Comparison of ENCODE assay signal across 21 mouse cellular contexts in the genomic region with DNA sequence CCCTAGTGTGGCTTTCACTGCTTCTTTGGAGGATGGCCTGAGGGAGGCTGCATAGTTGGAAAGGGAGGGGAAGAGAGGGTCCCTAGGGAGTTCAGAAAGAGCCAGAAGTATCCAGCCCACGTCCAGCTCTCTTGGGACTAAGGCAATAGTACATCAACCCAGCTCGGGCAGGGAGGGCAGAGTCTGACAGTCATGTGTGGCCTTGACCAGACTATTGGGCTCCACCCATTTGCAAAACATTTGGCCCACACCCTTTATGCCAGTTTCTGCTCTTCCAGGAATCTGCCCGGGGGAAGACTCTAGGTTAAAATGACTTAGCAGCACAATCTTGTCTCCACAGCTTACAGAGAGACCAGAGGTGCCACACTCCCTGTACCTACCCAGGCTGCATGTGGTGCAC. TPM values are rescaled to one million over a fixed set of nuclear protein-coding genes. Genes with fewer than 3 reads are reported as not detected.
DNase-seq lines count a peak whose midpoint lies in the region; ATAC-seq and TF ChIP-seq lines count a peak whose summit lies in the region.
"Had no signal": no experiment of that assay in that cellular context is flagged by ENCODE, and none has a peak within 500 bp of the region (broad histone marks: within the 10 kb centered on the region; RNA-seq: fewer than 3 reads in every experiment).

No protein-coding gene starts in this region.

- no peak overlapping the region for H3K4me3 ChIP-seq in intestine, embryonic 15.5 days (replicated peaks)
- H3K4me3 ChIP-seq in intestine, postnatal 0 days (ENCODE audit: low read depth, low read length): no peak overlapping the region
- no peak overlapping the region for H3K4me3 ChIP-seq in hindbrain, embryonic 10.5 days
- H3K4me3 ChIP-seq: forebrain, embryonic 13.5 days; heart, embryonic 10.5 days; hindbrain, embryonic 13.5 days; lung, embryonic 15.5 days had no signal

- H3K9ac ChIP-seq in intestine, embryonic 15.5 days: no peak overlapping the region
- H3K9ac ChIP-seq in intestine, postnatal 0 days (ENCODE audit: low read depth, low read length): no peak overlapping the region
- H3K9ac ChIP-seq: forebrain, embryonic 13.5 days; hindbrain, embryonic 13.5 days; lung, embryonic 15.5 days had no signal

- H3K9me3 ChIP-seq in intestine, embryonic 15.5 days: no peaks in the 10 kb centered on the region
- H3K9me3 ChIP-seq in intestine, postnatal 0 days (ENCODE audit: control insufficient read depth): no peaks in the 10 kb centered on the region
- H3K9me3 ChIP-seq in hindbrain, embryonic 10.5 days: no peaks in the 10 kb centered on the region
- H3K9me3 ChIP-seq: forebrain, embryonic 13.5 days; heart, embryonic 10.5 days; hindbrain, embryonic 13.5 days; lung, embryonic 15.5 days had no signal

- no peak for ATAC-seq in intestine, embryonic 15.5 days
- ATAC-seq in intestine, postnatal 0 days: no peak
- ATAC-seq: forebrain, embryonic 13.5 days; midbrain, embryonic 16.5 days had no signal

- H3K27ac ChIP-seq in intestine, embryonic 15.5 days: peak overlapping the region; percentile 29; the same call in 1 of the 2 replicates
- no peak overlapping the region for H3K27ac ChIP-seq in intestine, postnatal 0 days (ENCODE audit: low read depth, low read length)
- H3K27ac ChIP-seq in hindbrain, embryonic 10.5 days: no peak overlapping the region
- H3K27ac ChIP-seq: forebrain, embryonic 13.5 days; heart, embryonic 10.5 days; hindbrain, embryonic 13.5 days; lung, embryonic 15.5 days; stomach, postnatal 0 days had no signal

- H3K36me3 ChIP-seq in intestine, embryonic 15.5 days: no peaks in the 10 kb centered on the region
- H3K36me3 ChIP-seq in intestine, postnatal 0 days (ENCODE audit: control insufficient read depth, insufficient read depth): peaks cover 38% of the 10 kb centered on the region; the same call in 1 of the 2 replicates
- H3K36me3 ChIP-seq in hindbrain, embryonic 10.5 days: no peaks in the 10 kb centered on the region
- H3K36me3 ChIP-seq: hindbrain, embryonic 13.5 days; lung, embryonic 15.5 days had no signal

- 46% methylated on average over 3 of the region's 3 CpGs for WGBS in intestine, embryonic 15.5 days
- WGBS in intestine, postnatal 0 days: 28% methylated on average over 3 of the region's 3 CpGs
- WGBS in hindbrain, embryonic 10.5 days: 76% methylated on average over 3 of the region's 3 CpGs

- H3K27me3 ChIP-seq in intestine, embryonic 15.5 days (replicated peaks): no peaks in the 10 kb centered on the region
- no peaks in the 10 kb centered on the region for H3K27me3 ChIP-seq in intestine, postnatal 0 days (replicated peaks; ENCODE audit: control insufficient read depth, insufficient read depth, low read length)
- H3K27me3 ChIP-seq in hindbrain, embryonic 10.5 days (ENCODE audit: insufficient read depth, poor library complexity, severe bottlenecking): no peaks in the 10 kb centered on the region
- H3K27me3 ChIP-seq: forebrain, embryonic 13.5 days; lung, embryonic 15.5 days had no signal

- TF ChIP-seq CTCF in intestine, postnatal 0 days (IDR thresholded peaks at IDR 0.05; ENCODE audit: low read depth): no peak

- H3K4me2 ChIP-seq in intestine, embryonic 15.5 days (replicated peaks): no peak overlapping the region
- H3K4me2 ChIP-seq in intestine, postnatal 0 days (replicated peaks; ENCODE audit: low read depth): no peak overlapping the region
- H3K4me2 ChIP-seq: forebrain, embryonic 13.5 days; hindbrain, embryonic 13.5 days; liver, embryonic 11.5 days; lung, embryonic 15.5 days had no signal

- 0 out of 2 replicates have a peak, but pooled peaks cover 8% of the 10 kb centered on the region for H3K4me1 ChIP-seq in intestine, embryonic 15.5 days (replicated peaks)
- H3K4me1 ChIP-seq in intestine, postnatal 0 days (replicated peaks; ENCODE audit: control insufficient read depth, insufficient read depth, low read length): no peaks in the 10 kb centered on the region
- H3K4me1 ChIP-seq in hindbrain, embryonic 10.5 days (replicated peaks): peaks cover 16% of the 10 kb centered on the region; the same call in 1 of the 2 replicates
- H3K4me1 ChIP-seq: lung, embryonic 15.5 days had no signal

- peak; percentile 68 for DNase-seq in ovary, adult 18-20 months (ENCODE audit: low spot score)
- no peak for DNase-seq in ovary, postnatal 14 days (ENCODE audit: low spot score)
- peak; percentile 59 for DNase-seq in adrenal gland, postnatal 10 days
- DNase-seq in hindbrain, embryonic 10.5 days (ENCODE audit: low spot score): no peak
- DNase-seq in thymus, postnatal 36 days: no peak
- no peak for DNase-seq in liver
- DNase-seq: cerebellum, postnatal 25 days; heart, postnatal 10 days; kidney, postnatal 4 days; layer of hippocampus, postnatal 36 days; right cerebral cortex, postnatal 14 days had no signal

RNA-seq across cellular contexts. Expression of a gene that starts 29.3 kb away (rescaled TPM):
- polyA plus RNA-seq in intestine, embryonic 15.5 days (2015; fragmentation: Nextera tagmentation; extraction: Ambion mirVana): 16.0 and 17.8 TPM in 2 replicates
- polyA plus RNA-seq in intestine, postnatal 0 days (2015; fragmentation: Nextera tagmentation; extraction: Ambion mirVana): 18.3 and 18.7 TPM in 2 replicates
- total RNA-seq in adrenal gland, postnatal 10 days (2021): 10 to 100 TPM in 1 of 2 experiments, 1 to 10 TPM in 1; 9.5 to 17.6 TPM
- 3.3 and 4.7 TPM in 2 replicates for polyA plus RNA-seq in hindbrain, embryonic 10.5 days (2016; fragmentation: Nextera tagmentation; extraction: Ambion mirVana)
- total RNA-seq: megakaryocyte-erythroid progenitor cell, adult 5-6 weeks had no signal

RNA-seq across cellular contexts. Expression of a gene that starts 30.9 kb away (rescaled TPM):
- polyA plus RNA-seq in intestine, embryonic 15.5 days (2015; fragmentation: Nextera tagmentation; extraction: Ambion mirVana): 47.2 and 48.2 TPM in 2 replicates
- polyA plus RNA-seq in intestine, postnatal 0 days (2015; fragmentation: Nextera tagmentation; extraction: Ambion mirVana): 24.5 and 25.5 TPM in 2 replicates
- 10 to 100 TPM; 51.0 to 61.0 TPM for total RNA-seq in adrenal gland, postnatal 10 days (2021)
- polyA plus RNA-seq in hindbrain, embryonic 10.5 days (2016; fragmentation: Nextera tagmentation; extraction: Ambion mirVana): 5.4 and 8.9 TPM in 2 replicates
- total RNA-seq: megakaryocyte-erythroid progenitor cell, adult 5-6 weeks had no signal

RNA-seq across cellular contexts. Expression of a gene that starts 47.2 kb away (rescaled TPM):
- polyA plus RNA-seq in intestine, embryonic 15.5 days (2015; fragmentation: Nextera tagmentation; extraction: Ambion mirVana): 3.7 and 4.1 TPM in 2 replicates
- 1.9 and 2.0 TPM in 2 replicates for polyA plus RNA-seq in intestine, postnatal 0 days (2015; fragmentation: Nextera tagmentation; extraction: Ambion mirVana)
- total RNA-seq in adrenal gland, postnatal 10 days (2021): 1 to 10 TPM; 4.0 to 8.9 TPM
- 0.73 and 1.3 TPM in 2 replicates for polyA plus RNA-seq in hindbrain, embryonic 10.5 days (2016; fragmentation: Nextera tagmentation; extraction: Ambion mirVana)

Comparison
In these comparisons a context has a peak if more than half of its experiments do, and no peak if none do; other contexts are left out.
1. DNase-seq: peak in ovary, adult 18-20 months (single experiment) and adrenal gland, postnatal 10 days (single experiment); none in ovary, postnatal 14 days (single experiment), hindbrain, embryonic 10.5 days (single experiment), thymus, postnatal 36 days (0 of 2) and liver (single experiment).